Mouse (Mus musculus): Measurements from ENCODE around the gene Olfr575. TPM values are rescaled to one million over a fixed set of nuclear protein-coding genes. Genes with fewer than 3 reads are reported as not detected.

Olfr575 gene
- not detected in 2 replicates for polyA plus RNA-seq (2012; rRNA removed)

GRCm38 (mm10) chr7:102958593-102958992, at the start of gene Olfr575:
Olfr575 (minus strand) TSS chr7:102958775.

DNA sequence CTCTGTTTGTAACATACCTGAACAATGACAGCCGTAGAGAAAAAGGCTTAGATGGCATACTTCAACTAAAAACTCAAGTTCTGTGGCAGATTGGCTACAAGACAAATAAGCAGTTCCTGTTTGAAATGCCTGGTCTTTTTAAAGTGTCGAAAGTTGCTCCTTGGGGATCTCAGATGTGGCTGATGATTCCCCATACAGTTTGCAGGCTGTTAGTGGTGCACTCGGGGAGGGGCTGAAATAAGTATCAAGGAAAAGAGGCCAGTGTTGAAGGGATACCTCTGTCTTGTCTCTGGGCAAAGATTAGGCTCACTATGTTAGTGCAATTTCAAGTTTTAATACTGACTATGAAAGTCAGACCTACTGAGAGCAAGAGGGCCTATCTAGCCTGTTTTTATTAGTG, 30.6 kb upstream of the Olfr575 start, which contains the start of gene Olfr578:
Gene Olfr578, minus strand, starts transcription at position 101 of the 400 bp plus-strand sequence.

GRCm38 (mm10) chr7:102975843-102976242, 17.3 kb upstream of the Olfr575 start, which contains the start of gene Olfr577:
Olfr577 (minus strand) TSS chr7:102975943.

GRCm38 (mm10) chr7:102962360-102962759, 3.8 kb upstream of the Olfr575 start, which contains the start of gene Olfr576:
Olfr576 (plus strand) TSS chr7:102962660.

DNA sequence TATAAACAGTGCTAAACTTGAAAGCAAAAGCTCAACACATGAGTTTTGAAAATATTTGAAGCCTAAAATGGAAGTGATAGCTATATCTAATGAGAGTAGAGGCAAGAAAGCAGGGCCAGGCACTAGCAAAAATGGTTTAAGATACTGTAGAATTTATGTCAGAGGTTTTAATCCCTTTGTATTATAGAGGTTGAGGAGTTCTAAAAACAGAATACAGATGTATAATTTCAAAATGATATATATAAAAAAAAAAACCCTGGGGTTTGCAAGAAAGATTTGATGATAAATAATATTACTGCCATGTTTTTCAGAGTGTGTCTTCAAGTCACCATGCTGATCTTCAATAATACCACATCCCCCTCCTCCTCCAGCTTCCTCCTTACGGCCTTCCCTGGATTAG, 10.4 kb downstream of the Olfr575 start, which contains the start of gene Olfr574:
Gene Olfr574, plus strand, starts transcription at position 301 of the 400 bp plus-strand sequence.

DNA sequence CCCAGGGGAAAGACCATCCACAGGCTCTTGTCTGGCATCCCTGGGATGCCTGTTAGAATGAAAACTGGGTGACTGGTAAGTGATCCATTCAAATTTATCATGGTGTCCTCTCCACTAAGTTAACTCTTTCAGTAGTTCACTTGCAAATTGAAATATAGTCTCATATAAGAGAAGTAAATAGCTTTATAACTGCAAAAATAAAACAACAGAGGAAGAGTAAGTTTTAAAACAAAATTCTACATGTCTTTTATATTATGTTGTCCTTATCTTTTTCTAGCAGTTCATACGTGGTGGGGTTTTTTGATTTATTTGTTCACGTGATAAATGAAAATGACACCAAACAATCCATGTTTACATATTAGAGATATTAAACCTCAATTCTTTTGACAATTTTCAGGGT, 16.1 kb downstream of the Olfr575 start, which contains the start of gene Olfr573-ps1:
Gene Olfr573-ps1, minus strand, starts transcription at position 101 of the 400 bp plus-strand sequence.

DNA sequence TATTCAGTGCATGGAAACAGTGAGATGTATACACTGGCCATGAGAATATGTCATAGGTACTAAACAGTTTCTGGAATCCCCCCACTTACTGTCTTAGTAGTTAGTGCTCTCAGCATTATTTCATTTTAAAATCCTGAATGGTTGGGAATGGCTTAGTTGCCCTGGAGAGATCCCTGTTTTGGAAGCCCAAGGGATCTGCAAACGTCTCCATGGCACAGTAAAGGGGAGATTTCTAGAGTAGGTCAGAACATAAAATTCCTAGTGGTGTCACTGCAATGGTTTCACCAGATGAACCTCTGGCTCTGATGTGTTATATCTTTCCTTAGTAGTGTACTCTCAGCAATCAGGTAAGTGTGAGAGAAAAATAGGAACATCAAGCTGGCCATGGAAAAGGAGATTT, 34.5 kb downstream of the Olfr575 start, which contains the start of gene Olfr572:
Gene Olfr572, plus strand, starts transcription at position 301 of the 400 bp plus-strand sequence.

DNA sequence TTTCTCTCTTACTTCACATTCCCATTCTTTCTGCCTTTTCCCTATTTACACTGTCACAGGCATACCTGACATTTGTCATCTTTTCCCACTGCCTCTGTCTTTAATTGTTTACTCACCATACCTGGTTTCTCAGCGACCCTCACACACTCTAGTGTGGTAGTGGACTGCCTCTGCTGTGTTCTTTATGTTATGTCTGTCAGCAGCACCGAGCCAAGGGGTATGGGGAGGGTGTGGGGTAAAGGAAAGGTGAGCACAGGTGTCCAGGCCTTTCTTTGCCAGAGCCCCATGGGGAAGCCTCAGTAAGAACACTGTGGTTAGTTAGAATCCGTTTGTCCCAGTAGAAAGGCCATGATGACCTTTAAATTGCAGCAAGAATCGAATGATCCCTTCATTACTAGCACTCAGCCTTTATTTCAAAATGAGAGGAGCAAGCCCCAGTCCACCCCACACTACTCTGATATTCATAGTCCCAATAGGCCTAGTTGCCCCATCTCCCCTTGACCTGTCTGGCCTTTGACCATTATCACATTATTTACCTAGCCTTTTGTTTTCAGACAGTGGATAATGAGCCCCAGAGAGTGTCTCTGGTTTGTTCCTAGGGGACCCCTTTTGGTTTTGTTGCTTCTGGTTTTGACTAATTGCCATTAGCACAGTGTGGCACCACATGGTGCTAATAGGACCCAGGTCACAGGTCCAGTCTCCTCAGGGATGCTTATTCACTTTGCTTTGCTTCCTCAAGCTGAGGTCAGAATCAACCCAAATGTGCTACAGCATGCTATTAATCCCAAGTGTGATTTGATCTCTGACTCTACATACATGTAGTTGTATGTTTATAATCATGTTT, 41.3 kb downstream of the Olfr575 start, which contains the start of gene Olfr571:
Gene Olfr571, minus strand, starts transcription at position 505 of the 844 bp plus-strand sequence.

Other genes starting within 250 kb of the Olfr575 start
- not detected in 2 replicates for gene Olfr33, start 239.7 kb downstream of the Olfr575 start, polyA plus RNA-seq (2012; rRNA removed)
- not detected in 2 replicates for gene Olfr559, start 231.3 kb downstream of the Olfr575 start, polyA plus RNA-seq (2012; rRNA removed)
- not detected in 2 replicates for gene Olfr560, start 199.4 kb downstream of the Olfr575 start, polyA plus RNA-seq (2012; rRNA removed)
- gene Olfr78, start 199.3 kb downstream of the Olfr575 start, polyA plus RNA-seq (2012; rRNA removed), result 0.06 and 0.15 TPM in 2 replicates
- gene Olfr561, start 187.6 kb downstream of the Olfr575 start, polyA plus RNA-seq (2012; rRNA removed), result 0.05 TPM in 1 of 2 replicates, not detected in the other
- not detected in 2 replicates for gene Olfr564, start 155.3 kb downstream of the Olfr575 start, polyA plus RNA-seq (2012; rRNA removed)
- not detected in 2 replicates for gene Olfr566, start 100.0 kb downstream of the Olfr575 start, polyA plus RNA-seq (2012; rRNA removed)
- not detected in 2 replicates for gene Olfr568, start 81.7 kb downstream of the Olfr575 start, polyA plus RNA-seq (2012; rRNA removed)
- not detected in 2 replicates for gene Olfr569, start 67.9 kb downstream of the Olfr575 start, polyA plus RNA-seq (2012; rRNA removed)
- gene Olfr570, start 64.2 kb downstream of the Olfr575 start, polyA plus RNA-seq (2012; rRNA removed), result not detected in 2 replicates
- gene Olfr571, start 41.2 kb downstream of the Olfr575 start, polyA plus RNA-seq (2012; rRNA removed), result 0.05 and 0.11 TPM in 2 replicates
- not detected in 2 replicates for gene Olfr572, start 34.4 kb downstream of the Olfr575 start, polyA plus RNA-seq (2012; rRNA removed)
- gene Olfr573-ps1, start 16.2 kb downstream of the Olfr575 start, polyA plus RNA-seq (2012; rRNA removed), result not detected in 2 replicates
- not detected in 2 replicates for gene Olfr574, start 10.3 kb downstream of the Olfr575 start, polyA plus RNA-seq (2012; rRNA removed)
- not detected in 2 replicates for gene Olfr576, start 3.9 kb upstream of the Olfr575 start, polyA plus RNA-seq (2012; rRNA removed)
- not detected in 2 replicates for gene Olfr577, start 17.2 kb upstream of the Olfr575 start, polyA plus RNA-seq (2012; rRNA removed)
- gene Olfr578, start 30.5 kb upstream of the Olfr575 start, polyA plus RNA-seq (2012; rRNA removed), result not detected in 2 replicates
- not detected in 2 replicates for gene Olfr582, start 79.2 kb upstream of the Olfr575 start, polyA plus RNA-seq (2012; rRNA removed)
- gene Olfr583, start 92.5 kb upstream of the Olfr575 start, polyA plus RNA-seq (2012; rRNA removed), result not detected in 2 replicates
- not detected in 2 replicates for gene Olfr584, start 123.1 kb upstream of the Olfr575 start, polyA plus RNA-seq (2012; rRNA removed)
- not detected in 2 replicates for gene Olfr585, start 138.9 kb upstream of the Olfr575 start, polyA plus RNA-seq (2012; rRNA removed)
- gene Olfr586, start 166.9 kb upstream of the Olfr575 start, polyA plus RNA-seq (2012; rRNA removed), result not detected in 2 replicates
- not detected in 2 replicates for gene Olfr588-ps1, start 182.1 kb upstream of the Olfr575 start, polyA plus RNA-seq (2012; rRNA removed)
- gene Olfr589, start 197.6 kb upstream of the Olfr575 start, polyA plus RNA-seq (2012; rRNA removed), result not detected in 2 replicates
- not detected in 2 replicates for gene Olfr591, start 219.6 kb upstream of the Olfr575 start, polyA plus RNA-seq (2012; rRNA removed)
- not detected in 2 replicates for gene Olfr592, start 226.0 kb upstream of the Olfr575 start, polyA plus RNA-seq (2012; rRNA removed)

All from central nervous system, embryonic 11.5 days (tissue).